Mouse (Mus musculus): ENCODE measurements around the gene Ptprcap. TPM values are rescaled to one million over a fixed set of nuclear protein-coding genes. Genes with fewer than 3 reads are reported as not detected.

The Ptprcap gene
- total RNA-seq, 2 experiments from 2014 or later: 1.0 to 2.5 TPM

- peak overlapping the region; percentile 96 for H3K27ac ChIP-seq
- no peak for TF ChIP-seq CTCF (conservative IDR thresholded peaks at IDR 0.05)
- no peak overlapping the region for H3K4me3 ChIP-seq
- no peak for DNase-seq (ENCODE audit: low spot score in 2 of 2)
Measured at GRCm38 (mm10) chr19:4203148-4203547, 49.7 kb downstream of the Ptprcap start.

GRCm38 (mm10) chr19:4203604-4204326 is 50.4 kb downstream of the Ptprcap start:
- no peak for DNase-seq (ENCODE audit: low spot score in 2 of 2)
- TF ChIP-seq CTCF (conservative IDR thresholded peaks at IDR 0.05): no peak; the same call in 1 of the 2 replicates
- Histone ChIP-seq H3K4me3 (no peak overlapping the region), H3K27ac (peak overlapping the region; percentile 96)

GRCm38 (mm10) chr19:4204889-4205288 is 51.5 kb downstream of the Ptprcap start:
- peak; percentile 51 for TF ChIP-seq CTCF (conservative IDR thresholded peaks at IDR 0.05)
- Histone ChIP-seq H3K27ac (no peak overlapping the region; the same call in 1 of the 2 replicates), H3K4me3 (no peak overlapping the region)
- no peak for DNase-seq (ENCODE audit: low spot score in 2 of 2)

Other genes starting within 250 kb of the Ptprcap start
- 10 to 100 TPM; 20.0 to 24.9 TPM for gene Tcirg1, start 246.5 kb upstream of the Ptprcap start, total RNA-seq (2021)
- 100 to 1,000 TPM; 125 to 142 TPM for gene Ndufs8, start 240.8 kb upstream of the Ptprcap start, total RNA-seq (2021)
- gene Aldh3b1, start 223.8 kb upstream of the Ptprcap start, total RNA-seq (2021): 1 to 10 TPM; 2.2 to 2.4 TPM
- gene Unc93b1, start 218.4 kb upstream of the Ptprcap start, total RNA-seq (2021): 10 to 100 TPM; 11.4 to 16.1 TPM
- not detected for gene Aldh3b3, start 195.0 kb upstream of the Ptprcap start, total RNA-seq (2021)
- under 1 TPM; 0.64 to 0.90 TPM for gene Aldh3b2, start 181.3 kb upstream of the Ptprcap start, total RNA-seq (2021)
- gene Acy3, start 167.0 kb upstream of the Ptprcap start, total RNA-seq (2021): 1 to 10 TPM; 2.3 to 2.7 TPM
- gene Tbx10, start 160.9 kb upstream of the Ptprcap start, total RNA-seq (2021): not detected
- 10 to 100 TPM; 10.2 to 10.7 TPM for gene Nudt8, start 153.0 kb upstream of the Ptprcap start, total RNA-seq (2021)
- gene Gm49405, start 153.0 kb upstream of the Ptprcap start, total RNA-seq (2021): 1 to 10 TPM; 1.3 to 1.4 TPM
- 1 to 10 TPM; 3.2 TPM for gene Doc2g, start 150.3 kb upstream of the Ptprcap start, total RNA-seq (2021)
- gene Ndufv1, start 140.8 kb upstream of the Ptprcap start, total RNA-seq (2021): 100 to 1,000 TPM; 240 to 245 TPM
- 100 to 1,000 TPM; 395 to 398 TPM for gene Gstp1, start 115.6 kb upstream of the Ptprcap start, total RNA-seq (2021)
- gene Gstp2, start 107.6 kb upstream of the Ptprcap start, total RNA-seq (2021): 10 to 100 TPM; 46.2 to 49.4 TPM
- not detected for gene Gstp3, start 94.0 kb upstream of the Ptprcap start, total RNA-seq (2021)
- not detected for gene Cabp2, start 72.0 kb upstream of the Ptprcap start, total RNA-seq (2021)
- gene Cdk2ap2, start 56.4 kb upstream of the Ptprcap start, total RNA-seq (2021): 10 to 100 TPM; 29.5 to 33.9 TPM
- gene Pitpnm1, start 53.6 kb upstream of the Ptprcap start, total RNA-seq (2021): 100 to 1,000 TPM; 173 to 180 TPM
- gene Aip, start 27.7 kb upstream of the Ptprcap start, total RNA-seq (2021): 100 to 1,000 TPM; 111 to 123 TPM
- gene Gpr152, start 13.8 kb upstream of the Ptprcap start, total RNA-seq (2021): under 1 TPM; 0.07 to 0.08 TPM
- under 1 TPM in 1 of 2 experiments, not detected in 1; 0.17 TPM for gene Cabp4, start 9.6 kb upstream of the Ptprcap start, total RNA-seq (2021)
- 10 to 100 TPM; 84.8 to 92.9 TPM for gene Coro1b, start 5.0 kb upstream of the Ptprcap start, total RNA-seq (2021)
- gene Rps6kb2, start 9.8 kb downstream of the Ptprcap start, total RNA-seq (2021): 10 to 100 TPM; 42.5 to 47.9 TPM
- gene Carns1, start 21.9 kb downstream of the Ptprcap start, total RNA-seq (2021): 1 to 10 TPM; 6.6 to 8.9 TPM
- 1 to 10 TPM in 1 of 2 experiments, under 1 TPM in 1; 0.91 to 1.0 TPM for gene Tbc1d10c, start 37.7 kb downstream of the Ptprcap start, total RNA-seq (2021)
- 100 to 1,000 TPM; 263 to 276 TPM for gene Ppp1ca, start 38.5 kb downstream of the Ptprcap start, total RNA-seq (2021)
- 1 to 10 TPM; 8.1 to 8.7 TPM for gene Rad9a, start 48.1 kb downstream of the Ptprcap start, total RNA-seq (2021)
- gene Clcf1, start 60.6 kb downstream of the Ptprcap start, total RNA-seq (2021): under 1 TPM; 0.61 to 0.76 TPM
- not detected for gene AC109138.7, start 60.8 kb downstream of the Ptprcap start, total RNA-seq (2021)
- 10 to 100 TPM; 16.7 to 18.2 TPM for gene Pold4, start 78.3 kb downstream of the Ptprcap start, total RNA-seq (2021)
- 10 to 100 TPM; 57.5 to 58.7 TPM for gene Ssh3, start 115.6 kb downstream of the Ptprcap start, total RNA-seq (2021)
- gene Ankrd13d, start 129.5 kb downstream of the Ptprcap start, total RNA-seq (2021): 10 to 100 TPM; 63.4 to 70.7 TPM
- 100 to 1,000 TPM; 181 to 201 TPM for gene Grk2, start 152.6 kb downstream of the Ptprcap start, total RNA-seq (2021)
- gene Kdm2a, start 244.7 kb downstream of the Ptprcap start, total RNA-seq (2021): 10 to 100 TPM; 77.5 to 87.8 TPM